In the genomic region with DNA sequence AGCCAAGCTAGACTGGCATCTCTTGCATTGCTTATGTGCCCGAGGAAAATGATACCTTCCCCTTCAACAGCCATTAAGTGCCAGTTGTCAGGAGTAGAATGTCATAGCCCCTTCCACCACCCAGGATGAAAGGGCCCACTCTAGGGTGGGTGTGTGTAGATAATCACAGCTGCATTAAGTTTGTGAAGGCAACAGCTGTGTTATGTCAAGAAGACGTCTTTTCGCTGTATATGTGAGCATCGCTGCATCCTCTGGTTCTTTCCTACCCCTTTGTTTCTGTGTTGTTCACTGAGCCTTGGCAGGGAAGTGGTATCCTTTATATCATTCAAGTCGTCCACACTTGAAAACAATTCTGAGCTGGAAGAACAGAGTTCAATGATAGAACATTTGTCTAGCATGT, we compare ENCODE assay signal across 25 mouse cellular contexts. TPM values are rescaled to one million over a fixed set of nuclear protein-coding genes. Genes with fewer than 3 reads are reported as not detected.
"Had no signal": no experiment of that assay in that cellular context is flagged by ENCODE, and none has a peak within 500 bp of the region (broad histone marks: within the 10 kb centered on the region; RNA-seq: fewer than 3 reads in every experiment).

No protein-coding gene starts in this region.

- H3K27me3 ChIP-seq: limb, embryonic 12.5 days; liver, embryonic 12.5 days; liver, embryonic 15.5 days; megakaryocyte, embryonic 14.5 days; midbrain, embryonic 13.5 days; neural tube, embryonic 13.5 days; stomach, embryonic 15.5 days had no signal

- H3K4me2 ChIP-seq: limb, embryonic 12.5 days; liver, embryonic 12.5 days; liver, embryonic 15.5 days; midbrain, embryonic 13.5 days; neural tube, embryonic 13.5 days; stomach, embryonic 15.5 days had no signal

- H3K9ac ChIP-seq: limb, embryonic 12.5 days; liver, embryonic 12.5 days; liver, embryonic 15.5 days; midbrain, embryonic 13.5 days; neural tube, embryonic 13.5 days; stomach, embryonic 15.5 days had no signal

- H3K9me3 ChIP-seq: liver, embryonic 12.5 days; liver, embryonic 15.5 days; neural tube, embryonic 13.5 days; stomach, embryonic 15.5 days had no signal

- ATAC-seq: hindbrain, postnatal 0 days; inflammation-experienced regulatory T-cells, adult 6 months; intestine, embryonic 16.5 days; liver, embryonic 12.5 days; midbrain, embryonic 13.5 days; midbrain, embryonic 16.5 days had no signal

- H3K4me3 ChIP-seq: left cerebral cortex, adult 2 months; limb, embryonic 12.5 days; liver, embryonic 12.5 days; liver, embryonic 15.5 days; megakaryocyte, embryonic 14.5 days; midbrain, embryonic 10.5 days; midbrain, embryonic 13.5 days; myocyte; neural tube, embryonic 13.5 days; stomach, embryonic 15.5 days had no signal

- DNase-seq: kidney, adult 9 months; kidney, postnatal 36 days; layer of hippocampus, postnatal 36 days; liver; lung, adult 2 months; lung, postnatal 36 days; retina, postnatal 1 day; right cerebral cortex, postnatal 25 days; spleen, adult 18-20 months; thymus, postnatal 25 days had no signal

- H3K36me3 ChIP-seq: limb, embryonic 12.5 days; liver, embryonic 12.5 days; liver, embryonic 15.5 days; midbrain, embryonic 10.5 days; midbrain, embryonic 13.5 days; neural tube, embryonic 13.5 days; stomach, embryonic 15.5 days had no signal

- H3K27ac ChIP-seq: hindbrain, postnatal 0 days; left cerebral cortex, adult 2 months; limb, embryonic 12.5 days; liver, embryonic 12.5 days; liver, embryonic 15.5 days; midbrain, embryonic 10.5 days; midbrain, embryonic 13.5 days; neural tube, embryonic 13.5 days; stomach, embryonic 15.5 days had no signal

- H3K4me1 ChIP-seq: limb, embryonic 12.5 days; liver, embryonic 12.5 days; liver, embryonic 15.5 days; megakaryocyte, embryonic 14.5 days; midbrain, embryonic 10.5 days; midbrain, embryonic 13.5 days; neural tube, embryonic 13.5 days; stomach, embryonic 15.5 days had no signal

RNA-seq across cellular contexts. Expression of a gene that starts 15.5 kb away (rescaled TPM):
- polyA plus RNA-seq: inflammation-experienced regulatory T-cells, adult 6 months; intestine, embryonic 16.5 days; liver, embryonic 12.5 days; liver, embryonic 15.5 days; lung, adult 2 months; midbrain, embryonic 10.5 days; midbrain, embryonic 13.5 days; myocyte; neural tube, embryonic 13.5 days; stomach, embryonic 15.5 days; thymus, postnatal 0 days had no signal
